Mouse (Mus musculus) spleen, adult 2 months (tissue): Measurements from ENCODE around the gene Selp.

Experiments used
- CTCF ChIP-seq: fragments of 200-500 bp; IDR thresholded peaks from 2 replicates; pipeline ENCODE4 v1.5.1; 2011; ENCODE audit warnings: mild to moderate bottlenecking, inconsistent platforms; ENCODE audit not compliant: insufficient read depth, insufficient read length, insufficient replicate concordance; ENCODE audit errors: extremely low read depth
- POLR2A ChIP-seq: fragments of 200-500 bp; IDR thresholded peaks from 2 replicates; pipeline ENCODE4 v1.6.1; 2011; ENCODE audit warnings: low read depth, low read length, inconsistent platforms

DNA sequence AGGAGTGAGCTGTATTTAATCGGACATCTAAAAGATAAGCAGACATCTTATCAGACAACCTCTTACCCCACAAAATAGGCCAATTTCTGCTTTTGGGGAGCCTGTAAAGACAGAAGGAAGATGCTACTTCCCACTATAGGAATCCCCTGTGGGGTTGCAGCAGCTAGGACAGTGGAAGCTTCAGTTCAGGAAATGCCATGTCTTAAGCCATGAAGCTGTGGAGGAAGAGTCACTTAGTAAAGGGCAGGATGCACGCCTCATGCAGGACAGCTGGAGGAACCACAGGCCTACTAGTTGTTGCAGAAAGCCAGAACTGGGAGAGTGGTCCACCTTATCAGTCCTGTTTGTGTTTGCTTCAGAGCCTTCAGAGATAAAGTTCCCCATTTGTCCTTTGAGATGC, 55.4 kb downstream of the Selp start:
- no peak for TF ChIP-seq POLR2A
- no peak for TF ChIP-seq CTCF
